Mouse (Mus musculus) hindbrain, embryonic 15.5 days (tissue): ENCODE data around the gene Mthfd1l. TPM values are rescaled to one million over a fixed set of nuclear protein-coding genes. Genes with fewer than 3 reads are reported as not detected.

Experiments used
- ATAC-seq: fragments of 200-750 bp; cut with Nextera tagmentation; 2 replicates; pipeline ENCODE4 v1.8.0; 2017; ENCODE audit warnings: low read depth, moderate number of reproducible peaks, moderate TSS enrichment; ENCODE audit not compliant: low FRiP score
- H3K27ac ChIP-seq: fragments of 300-500 bp; sonication (generic); replicated peaks from 2 replicates; pipeline ENCODE4 v1.5.1; 2015; ENCODE audit warnings: mild to moderate bottlenecking, inconsistent platforms
- H3K27me3 ChIP-seq: fragments of 300-500 bp; sonication (generic); 2 replicates; pipeline ENCODE4 v1.6.1; 2015; ENCODE audit warnings: control low read depth, inconsistent platforms
- H3K36me3 ChIP-seq: fragments of 300-500 bp; sonication (generic); 2 replicates; pipeline ENCODE4 v1.6.1; 2015; ENCODE audit warnings: control low read depth, inconsistent platforms
- H3K4me1 ChIP-seq: fragments of 300-500 bp; sonication (generic); replicated peaks from 2 replicates; pipeline ENCODE4 v1.6.1; 2015; ENCODE audit warnings: control low read depth, inconsistent platforms
- H3K4me2 ChIP-seq: fragments of 300-500 bp; sonication (generic); 2 replicates; pipeline ENCODE4 v1.6.1; 2015; ENCODE audit warnings: moderate library complexity, mild to moderate bottlenecking, inconsistent platforms
- H3K4me3 ChIP-seq: fragments of 300-500 bp; sonication (generic); 2 replicates; pipeline ENCODE4 v1.5.1; 2015; ENCODE audit warnings: mild to moderate bottlenecking, inconsistent platforms
- H3K9ac ChIP-seq: fragments of 300-500 bp; sonication (generic); 2 replicates; pipeline ENCODE4 v1.6.1; 2015; ENCODE audit warnings: inconsistent platforms
- H3K9me3 ChIP-seq: fragments of 300-500 bp; sonication (generic); 2 replicates; pipeline ENCODE4 v1.6.1; 2016; ENCODE audit warnings: control low read depth, inconsistent platforms
- WGBS: fragments of 180-500 bp; shearing (Covaris S2); methylation state at CpG from one replicate; pipeline ENCODE4 v1.1.7; 2015; 5-methylcytosine and 5-hydroxymethylcytosine counted together
- polyA plus RNA-seq: library from polyadenylated mRNA; unstranded; fragments of >200 nt; fragmentation: Nextera tagmentation; extraction: Ambion mirVana; gene quantifications from 2 replicates; pipeline ENCODE4 v1.2.1, GENCODE M21; 2015

Mthfd1l gene
- polyA plus RNA-seq = 6.1 and 7.0 TPM in 2 replicates

DNA sequence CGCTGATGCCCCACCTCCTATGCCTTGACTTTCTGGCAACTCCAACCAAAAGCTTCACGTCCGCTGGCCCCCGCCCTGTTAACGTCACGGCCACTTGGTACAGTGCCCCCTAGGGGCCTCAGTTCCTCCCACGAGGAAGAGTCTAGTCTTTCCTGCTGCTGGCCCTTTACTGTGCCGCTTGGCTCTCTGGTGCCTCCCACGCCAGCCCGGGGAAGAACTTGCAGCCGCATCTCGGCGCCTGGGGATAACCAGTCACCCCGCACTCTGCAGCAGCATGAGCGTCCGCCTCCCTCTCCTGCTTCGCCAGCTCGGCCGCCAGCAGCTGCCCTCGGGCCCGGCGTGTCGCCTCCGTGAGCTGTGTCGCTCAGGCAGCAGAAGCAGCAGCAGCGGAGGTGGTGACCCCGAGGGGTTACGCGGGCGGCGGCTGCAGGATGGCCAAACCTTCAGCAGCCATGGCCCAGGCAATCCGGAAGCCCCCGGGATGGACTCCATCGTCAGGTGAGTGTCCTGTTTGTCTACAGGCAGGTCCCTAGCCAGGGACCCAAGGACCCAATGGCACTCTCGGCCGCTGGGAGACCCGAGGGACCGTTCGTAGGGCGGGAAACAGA lies at the start of gene Mthfd1l:
TSS of gene Mthfd1l (plus strand) at position 138 of the 608 bp plus-strand sequence.
- H3K4me2 ChIP-seq = peak within 1 kb of the TSS; percentile 67
- ATAC-seq = peak; percentile 80
- WGBS = under 1% methylated on average over 40 of the region's 40 CpGs

DNA sequence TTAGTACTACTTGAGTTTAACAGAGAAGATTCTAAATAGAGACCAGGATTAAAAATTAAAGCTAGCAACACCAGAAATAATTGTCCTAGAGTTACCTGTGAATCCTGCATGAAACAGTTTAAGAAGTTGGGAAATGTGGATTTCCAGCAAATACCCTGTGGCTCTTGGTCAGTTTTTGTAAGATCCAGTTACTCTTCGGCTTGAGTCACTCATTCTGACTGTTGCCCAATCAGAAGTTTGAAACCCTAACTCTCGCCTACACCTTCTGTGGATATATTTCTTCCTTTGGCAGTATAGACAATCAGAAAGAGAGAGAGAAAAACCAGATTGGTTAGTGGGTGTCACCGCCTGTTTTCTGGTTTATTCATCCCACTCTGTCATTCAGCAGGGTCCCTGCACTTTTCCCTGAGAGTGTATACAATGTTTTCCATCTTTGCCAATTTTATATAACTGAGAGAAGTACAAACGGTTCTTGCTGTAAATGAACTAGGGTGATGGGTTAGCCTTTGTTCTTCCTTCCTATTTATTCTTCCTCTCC lies 44.8 kb upstream of the Mthfd1l start:
- H3K4me2 ChIP-seq = no peak overlapping the region
- H3K36me3 ChIP-seq = no peaks in the 10 kb centered on the region
- H3K9me3 ChIP-seq = no peaks in the 10 kb centered on the region
- no peaks in the 10 kb centered on the region for H3K27me3 ChIP-seq
- no peak overlapping the region for H3K4me3 ChIP-seq
- 93% methylated on average over 4 of the region's 4 CpGs for WGBS
- ATAC-seq = no peak
- H3K9ac ChIP-seq = no peak overlapping the region
- H3K4me1 ChIP-seq = no peaks in the 10 kb centered on the region
- no peak overlapping the region for H3K27ac ChIP-seq

More for the DNA sequence above, at the start of gene Mthfd1l:
- H3K27ac ChIP-seq = peak within 1 kb of the TSS; percentile 84
- H3K4me1 ChIP-seq = peaks cover 11% of the 10 kb centered on the region; the same call in 1 of the 2 replicates
- H3K9me3 ChIP-seq = no peaks in the 10 kb centered on the region
- peak within 1 kb of the TSS; percentile 67 for H3K4me3 ChIP-seq
- H3K9ac ChIP-seq = peak within 1 kb of the TSS; percentile 68
- H3K27me3 ChIP-seq = no peaks in the 10 kb centered on the region
- H3K36me3 ChIP-seq = no peaks in the 10 kb centered on the region

DNA sequence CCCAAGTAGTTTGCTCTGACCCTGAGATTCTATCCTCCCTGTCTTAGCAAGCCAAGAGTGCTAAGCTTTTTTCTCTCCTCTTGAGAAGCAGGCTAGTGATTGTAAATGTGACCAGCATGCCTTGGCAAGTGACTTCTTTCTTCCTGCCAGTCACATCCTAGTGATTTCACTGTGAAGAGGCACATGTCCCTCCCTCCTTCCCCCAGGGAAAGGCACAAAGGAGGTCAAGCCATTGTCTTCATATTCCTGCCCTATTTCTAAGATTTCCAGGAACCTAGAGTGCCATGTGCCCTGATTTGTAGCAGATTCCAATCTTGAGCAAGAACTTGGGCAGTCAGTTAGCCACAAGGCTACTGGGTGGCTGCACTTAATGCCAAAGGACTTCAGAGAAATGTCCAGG lies 41.1 kb upstream of the Mthfd1l start:
- no peaks in the 10 kb centered on the region for H3K36me3 ChIP-seq
- no peak overlapping the region for H3K27ac ChIP-seq
- H3K9ac ChIP-seq = no peak overlapping the region
- H3K4me1 ChIP-seq = no peaks in the 10 kb centered on the region
- no peak overlapping the region for H3K4me2 ChIP-seq
- H3K4me3 ChIP-seq = no peak overlapping the region
- H3K9me3 ChIP-seq = no peaks in the 10 kb centered on the region
- H3K27me3 ChIP-seq = no peaks in the 10 kb centered on the region
- no peak for ATAC-seq

DNA sequence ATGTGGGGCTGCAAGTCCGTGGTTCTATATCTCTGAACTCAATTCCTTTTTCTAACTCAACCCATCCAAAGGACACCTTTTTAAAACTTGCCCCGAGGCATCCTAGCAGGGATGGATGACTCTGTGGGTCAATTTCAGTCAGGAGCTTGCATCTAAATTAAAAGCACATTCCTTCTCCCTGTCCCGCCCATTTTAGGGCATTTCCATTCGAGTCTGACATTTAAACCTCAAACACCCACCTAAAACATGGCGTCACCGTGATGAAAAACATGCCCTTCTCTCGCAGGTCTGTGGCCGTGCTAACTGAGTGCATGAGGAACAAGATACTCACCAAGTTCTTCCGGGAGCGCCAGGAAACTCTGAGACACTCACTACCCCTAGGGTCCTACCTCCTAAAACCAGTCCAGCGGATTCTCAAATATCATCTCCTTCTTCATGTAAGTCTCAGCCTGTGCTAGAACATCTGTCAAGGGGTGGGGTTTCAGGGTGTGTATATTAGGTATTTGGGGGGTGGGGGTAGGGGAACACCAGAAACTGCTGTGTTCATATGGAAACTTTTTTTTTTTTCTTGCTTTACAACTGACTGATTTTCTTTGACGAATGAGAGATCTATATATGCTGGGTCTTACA lies 39.5 kb upstream of the Mthfd1l start:
- Histone ChIP-seq H3K9ac (no peak overlapping the region), H3K27me3 (no peaks in the 10 kb centered on the region), H3K27ac (no peak overlapping the region), H3K4me3 (no peak overlapping the region), H3K4me1 (no peaks in the 10 kb centered on the region), H3K4me2 (no peak overlapping the region), H3K36me3 (no peaks in the 10 kb centered on the region), H3K9me3 (no peaks in the 10 kb centered on the region)
- WGBS = 86% methylated on average over 12 of the region's 12 CpGs
- no peak for ATAC-seq

DNA sequence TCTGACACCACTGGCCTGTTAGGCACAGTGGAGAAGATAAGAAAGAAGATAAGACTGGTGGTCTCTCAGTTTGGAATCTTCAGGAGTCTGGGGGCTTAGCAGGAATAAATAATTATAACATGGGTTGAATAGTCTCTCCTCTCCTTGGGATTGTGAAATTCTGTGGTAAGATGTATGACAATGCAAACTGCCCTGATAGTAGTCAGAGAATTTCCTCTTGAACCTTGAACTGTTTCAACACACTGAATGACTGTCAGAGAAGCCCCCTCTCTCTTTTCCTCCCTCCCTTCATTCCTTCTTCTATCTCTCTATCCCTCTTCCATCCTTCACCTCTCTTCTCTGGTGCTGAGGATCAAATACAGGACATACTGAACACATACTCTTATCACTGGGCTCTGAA lies 36.1 kb upstream of the Mthfd1l start:
- H3K36me3 ChIP-seq = no peaks in the 10 kb centered on the region
- no peak overlapping the region for H3K9ac ChIP-seq
- no peaks in the 10 kb centered on the region for H3K27me3 ChIP-seq
- no peak overlapping the region for H3K4me2 ChIP-seq
- H3K9me3 ChIP-seq = no peaks in the 10 kb centered on the region
- H3K4me3 ChIP-seq = no peak overlapping the region
- H3K4me1 ChIP-seq = 0 out of 2 replicates have a peak, but pooled peaks cover 3% of the 10 kb centered on the region
- H3K27ac ChIP-seq = no peak overlapping the region
- no peak for ATAC-seq

DNA sequence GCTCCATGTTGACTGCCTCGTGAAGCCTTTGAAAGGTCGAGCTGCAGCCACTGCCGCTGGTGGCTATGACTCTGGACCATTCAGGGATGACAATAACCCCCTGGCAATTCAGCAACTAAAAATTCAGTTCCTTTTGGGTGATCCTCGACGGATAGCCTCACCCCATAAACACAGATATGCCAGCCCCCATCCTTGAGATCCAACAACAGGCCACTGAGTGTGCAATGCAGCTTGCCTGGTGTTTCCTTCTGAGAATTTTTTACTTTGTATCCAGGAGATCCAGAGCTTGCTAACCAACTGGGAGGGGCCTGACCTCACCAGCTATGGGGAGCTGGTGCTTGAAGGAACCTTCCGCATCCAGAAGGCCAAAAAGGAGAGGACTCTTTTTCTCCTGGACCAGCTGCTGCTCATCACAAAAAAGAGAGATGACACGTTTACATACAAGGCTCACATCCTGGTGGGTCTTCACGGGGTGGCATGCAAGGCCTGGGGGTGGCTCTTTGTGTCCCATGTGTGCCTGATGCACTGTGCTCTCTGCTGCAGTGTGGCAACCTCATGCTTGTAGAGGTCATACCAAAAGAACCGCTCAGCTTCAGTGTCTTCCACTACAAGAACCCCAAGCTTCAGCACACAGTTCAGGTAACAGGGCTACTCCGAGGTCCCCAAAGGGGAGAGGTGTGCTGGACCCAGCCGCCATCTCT lies 32.9 kb upstream of the Mthfd1l start:
- Histone ChIP-seq H3K9me3 (no peaks in the 10 kb centered on the region), H3K9ac (no peak overlapping the region), H3K4me3 (no peak overlapping the region), H3K4me2 (no peak overlapping the region), H3K36me3 (no peaks in the 10 kb centered on the region), H3K4me1 (0 out of 2 replicates have a peak, but pooled peaks cover 3% of the 10 kb centered on the region), H3K27ac (no peak overlapping the region), H3K27me3 (no peaks in the 10 kb centered on the region)
- ATAC-seq = no peak
- WGBS = 90% methylated on average over 11 of the region's 11 CpGs

DNA sequence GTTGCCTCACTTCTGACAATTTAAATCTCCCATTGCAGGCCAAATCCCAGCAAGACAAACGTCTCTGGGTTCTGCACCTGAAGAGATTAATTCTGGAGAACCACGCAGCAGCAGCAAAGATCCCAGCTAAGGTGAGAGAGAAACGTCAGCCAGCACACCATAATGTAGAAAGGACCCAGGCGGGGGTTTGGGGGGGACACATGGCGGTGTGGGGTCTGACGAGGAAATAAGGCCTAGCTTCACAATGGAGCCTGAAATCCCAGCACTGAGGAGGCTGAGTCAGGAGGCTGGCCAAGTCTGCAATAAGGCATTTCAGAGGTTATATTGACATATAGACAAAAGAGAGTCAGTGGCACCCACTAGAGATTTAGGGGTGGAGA lies 32.3 kb upstream of the Mthfd1l start:
- Histone ChIP-seq H3K27me3 (no peaks in the 10 kb centered on the region), H3K27ac (no peak overlapping the region), H3K36me3 (no peaks in the 10 kb centered on the region), H3K9me3 (no peaks in the 10 kb centered on the region), H3K4me2 (no peak overlapping the region), H3K4me1 (0 out of 2 replicates have a peak, but pooled peaks cover 3% of the 10 kb centered on the region), H3K4me3 (no peak overlapping the region), H3K9ac (no peak overlapping the region)
- no peak for ATAC-seq
- whole genome bisulfite sequencing = 88% methylated on average over 6 of the region's 6 CpGs

DNA sequence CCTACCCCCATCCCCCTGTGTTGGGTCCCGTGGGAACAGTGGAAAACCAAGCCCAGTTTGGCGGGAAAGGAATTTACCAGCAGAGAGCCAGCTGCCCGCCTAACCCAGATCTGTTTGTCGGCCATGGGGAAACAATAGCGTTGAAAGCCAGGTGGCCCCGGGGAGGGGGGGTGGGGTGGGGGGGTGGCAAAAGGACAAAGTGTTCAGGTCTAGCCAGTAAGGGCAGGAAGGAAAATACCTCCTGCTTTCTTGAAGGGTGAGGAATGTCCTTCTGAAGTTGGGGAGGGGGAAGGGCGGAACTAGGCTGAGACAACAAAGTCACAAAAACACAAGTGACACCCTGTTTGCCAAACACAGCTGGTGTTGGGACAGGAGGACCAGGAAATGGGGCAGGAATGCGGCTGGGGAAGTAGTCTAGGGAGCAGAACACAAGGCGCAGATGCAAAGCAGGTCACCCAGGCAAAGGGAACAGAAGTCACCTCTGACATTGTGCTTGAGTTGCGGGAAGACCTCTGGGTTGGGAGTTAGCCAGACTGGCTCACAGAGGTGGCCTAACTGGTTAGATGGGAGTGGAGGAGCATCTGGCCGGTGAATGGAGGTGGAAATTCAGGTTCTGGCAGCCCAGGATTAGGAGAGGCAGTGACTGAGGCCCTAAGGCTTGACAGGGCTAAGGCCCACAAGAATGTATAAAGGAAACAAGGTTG lies 31.7 kb upstream of the Mthfd1l start:
- WGBS = 33% methylated on average over 11 of the region's 11 CpGs
- Histone ChIP-seq H3K4me2 (no peak overlapping the region), H3K9me3 (no peaks in the 10 kb centered on the region), H3K4me1 (0 out of 2 replicates have a peak, but pooled peaks cover 3% of the 10 kb centered on the region), H3K27me3 (no peaks in the 10 kb centered on the region), H3K27ac (no peak overlapping the region), H3K36me3 (no peaks in the 10 kb centered on the region), H3K4me3 (no peak overlapping the region), H3K9ac (no peak overlapping the region)
- ATAC-seq = no peak

DNA sequence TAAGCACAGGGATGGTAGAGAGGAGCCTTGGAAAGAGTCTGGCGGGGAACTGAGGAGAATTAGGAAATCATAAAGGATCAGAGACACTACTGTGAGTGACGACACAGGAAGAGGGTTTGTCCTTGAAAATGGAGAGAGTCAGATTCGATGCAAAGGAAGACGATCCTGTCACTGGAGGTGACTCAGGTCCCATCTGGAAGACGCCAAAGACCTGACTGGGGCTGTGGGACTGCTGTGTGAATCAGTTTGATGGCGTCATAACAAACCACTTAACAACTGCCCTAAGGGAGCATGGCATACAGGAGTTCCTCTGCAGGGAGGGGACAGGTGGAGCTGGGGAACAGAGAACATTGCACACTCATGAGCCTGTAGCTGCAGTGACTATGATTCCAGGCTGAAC lies 30.6 kb upstream of the Mthfd1l start:
- Histone ChIP-seq H3K4me3 (no peak overlapping the region), H3K4me2 (no peak overlapping the region), H3K27ac (no peak overlapping the region), H3K36me3 (no peaks in the 10 kb centered on the region), H3K9me3 (no peaks in the 10 kb centered on the region), H3K9ac (no peak overlapping the region), H3K27me3 (no peaks in the 10 kb centered on the region), H3K4me1 (0 out of 2 replicates have a peak, but pooled peaks cover 3% of the 10 kb centered on the region)
- 75% methylated on average over 6 of the region's 6 CpGs for whole genome bisulfite sequencing
- no peak for ATAC-seq

DNA sequence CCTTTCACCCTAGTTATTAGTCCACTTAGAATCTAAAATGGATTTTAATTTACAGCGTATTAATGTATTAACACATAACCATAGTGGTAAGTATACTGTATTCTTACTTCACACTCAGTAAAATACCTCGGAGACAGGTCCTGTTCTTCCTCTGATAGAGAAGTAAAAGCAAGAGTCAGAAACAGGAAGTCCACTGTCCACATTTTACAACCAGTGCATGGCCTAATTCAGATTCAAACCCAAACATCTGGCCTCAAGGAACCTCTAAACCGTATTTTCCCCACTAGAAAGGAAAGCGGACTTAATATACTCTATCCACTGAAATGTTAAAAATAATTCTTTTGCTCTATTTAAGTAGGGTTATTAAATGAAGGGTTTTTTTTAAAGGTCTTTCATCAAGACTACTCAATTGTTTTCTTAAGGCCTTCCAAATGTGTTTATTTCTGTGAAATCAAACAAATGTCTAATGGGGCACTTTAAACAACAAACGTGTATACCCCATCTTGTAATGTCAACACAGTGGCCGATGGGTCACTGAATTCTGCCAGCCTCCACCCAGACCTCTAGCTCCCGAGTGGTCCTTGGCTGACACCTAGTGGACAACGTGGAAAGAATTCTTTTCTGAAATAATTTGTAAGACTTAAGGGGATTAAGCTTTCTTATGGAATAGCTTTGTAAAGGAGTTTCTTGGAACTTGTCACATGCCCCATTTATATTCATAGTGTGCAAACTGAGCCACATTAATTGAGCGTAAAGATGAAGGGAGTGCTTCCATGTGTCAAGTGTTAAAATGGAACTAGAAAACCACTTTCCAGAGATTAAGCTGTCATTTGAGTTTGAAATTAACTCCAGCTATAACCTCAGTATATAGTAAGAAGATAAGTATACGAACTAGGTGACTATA lies 29.2 kb upstream of the Mthfd1l start:
- H3K36me3 ChIP-seq = no peaks in the 10 kb centered on the region
- WGBS = 35% methylated on average over 10 of the region's 10 CpGs
- H3K27ac ChIP-seq = no peak overlapping the region
- no peak overlapping the region for H3K4me2 ChIP-seq
- H3K9ac ChIP-seq = no peak overlapping the region
- H3K9me3 ChIP-seq = no peaks in the 10 kb centered on the region
- peak; percentile 63 for ATAC-seq
- H3K4me1 ChIP-seq = 0 out of 2 replicates have a peak, but pooled peaks cover 3% of the 10 kb centered on the region
- H3K27me3 ChIP-seq = no peaks in the 10 kb centered on the region
- no peak overlapping the region for H3K4me3 ChIP-seq

DNA sequence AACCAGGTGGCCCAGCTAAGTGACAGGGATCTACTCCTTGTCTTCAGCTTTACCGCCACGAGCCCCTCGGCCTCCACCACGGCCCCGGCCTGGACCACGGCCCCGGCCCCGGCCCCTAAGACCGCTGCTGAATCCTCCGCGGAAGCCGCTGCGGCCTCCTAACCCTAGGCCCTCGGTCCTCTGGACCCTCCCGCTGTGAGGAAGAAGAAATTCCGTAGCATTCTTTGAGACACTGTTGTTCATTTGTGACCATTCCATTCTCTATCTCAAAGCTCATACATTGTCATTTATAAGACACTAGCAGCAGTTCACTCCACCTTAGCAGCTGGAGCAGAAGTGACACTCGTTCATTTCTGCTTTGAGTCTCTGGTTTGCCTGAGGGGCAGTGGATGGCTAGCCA lies 26.0 kb upstream of the Mthfd1l start:
- WGBS = 93% methylated on average over 17 of the region's 17 CpGs
- Histone ChIP-seq H3K9me3 (no peaks in the 10 kb centered on the region), H3K27ac (no peak overlapping the region), H3K4me2 (no peak overlapping the region), H3K36me3 (no peaks in the 10 kb centered on the region), H3K9ac (no peak overlapping the region), H3K4me3 (no peak overlapping the region), H3K4me1 (no peaks in the 10 kb centered on the region), H3K27me3 (no peaks in the 10 kb centered on the region)
- no peak for ATAC-seq
